Mouse (Mus musculus): ENCODE results near the gene Tmem139.

The Tmem139 gene

GRCm38 (mm10) chr6:42276151-42276550 is 14.4 kb downstream of the Tmem139 start:
- no peak for DNase-seq (ENCODE audit: low spot score in 2 of 2)

- DNase-seq (ENCODE audit: low spot score in 2 of 2), result no peak
Observed at GRCm38 (mm10) chr6:42282865-42283528, 21.2 kb downstream of the Tmem139 start.

GRCm38 (mm10) chr6:42286448-42286847 is 24.7 kb downstream of the Tmem139 start, which contains the start of gene Clcn1:
Gene Clcn1, plus strand, starts transcription at chr6:42286685.
- no peak for DNase-seq (ENCODE audit: low spot score in 2 of 2)

- DNase-seq (ENCODE audit: low spot score in 2 of 2), result no peak
Observed at GRCm38 (mm10) chr6:42287562-42287961, 25.8 kb downstream of the Tmem139 start.

- no peak for DNase-seq (ENCODE audit: low spot score in 2 of 2)
Observed at GRCm38 (mm10) chr6:42293327-42293726, 31.6 kb downstream of the Tmem139 start.

GRCm38 (mm10) chr6:42295549-42296094 is 33.9 kb downstream of the Tmem139 start:
- no peak for DNase-seq (ENCODE audit: low spot score in 2 of 2)

- DNase-seq (ENCODE audit: low spot score in 2 of 2), result no peak
Observed at GRCm38 (mm10) chr6:42299362-42299761, 37.6 kb downstream of the Tmem139 start.

- DNase-seq (ENCODE audit: low spot score in 2 of 2), result no peak
Observed at GRCm38 (mm10) chr6:42309816-42310378, 48.1 kb downstream of the Tmem139 start.

- no peak for DNase-seq (ENCODE audit: low spot score in 2 of 2)
Observed at GRCm38 (mm10) chr6:42310427-42311053, 48.8 kb downstream of the Tmem139 start.

Measured in frontal cortex, postnatal 10 days (tissue).